Mouse (Mus musculus) erythroblast, embryonic 14.5 days (primary cell): ENCODE measurements around the gene Rhog.

Source experiments
- GATA1 ChIP-seq: IDR thresholded peaks from 2 replicates; pipeline ENCODE4 v1.6.1; 2012; ENCODE audit warnings: low read length, inconsistent platforms, mixed read lengths
- TAL1 ChIP-seq: IDR thresholded peaks from 3 replicates; pipeline ENCODE4 v1.6.1; 2012; ENCODE audit warnings: low read length, inconsistent platforms, mixed read lengths

- TF ChIP-seq TAL1, result no peak
- TF ChIP-seq GATA1, result no peak
These were observed 2.2 kb downstream of the Rhog start for GRCm38 (mm10) chr7:102253631-102254030.
